Mouse (Mus musculus) kidney, adult 18-20 months (tissue): ENCODE measurements around the gene Naa80.

ENCODE experiments used
- DNase-seq: peaks from one replicate; pipeline ENCODE4 v3.0.0; 2021

Naa80 gene

DNA sequence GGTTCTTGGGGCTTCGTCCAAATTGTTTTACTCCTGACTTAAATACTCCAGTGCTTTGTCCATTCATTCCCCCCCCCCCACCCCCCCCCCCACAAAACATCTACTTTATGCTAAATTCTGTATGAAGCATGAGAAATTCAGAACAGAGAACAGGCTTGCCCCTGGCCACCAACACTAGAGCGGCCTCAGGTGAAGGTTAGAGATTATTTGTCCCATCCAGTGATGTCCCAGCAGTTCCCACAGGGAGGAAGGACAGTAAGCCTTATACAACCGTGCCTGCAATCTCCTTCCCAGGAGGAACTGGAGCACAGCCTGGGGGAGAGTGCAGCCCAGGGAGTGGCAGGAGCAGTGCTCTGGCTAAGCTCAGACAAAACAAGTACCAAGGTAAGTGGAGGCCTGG lies at the start of gene Naa80:
Gene Naa80 (plus strand): TSS at position 301 of the 400 bp plus-strand sequence.
- DNase-seq: no peak

DNA sequence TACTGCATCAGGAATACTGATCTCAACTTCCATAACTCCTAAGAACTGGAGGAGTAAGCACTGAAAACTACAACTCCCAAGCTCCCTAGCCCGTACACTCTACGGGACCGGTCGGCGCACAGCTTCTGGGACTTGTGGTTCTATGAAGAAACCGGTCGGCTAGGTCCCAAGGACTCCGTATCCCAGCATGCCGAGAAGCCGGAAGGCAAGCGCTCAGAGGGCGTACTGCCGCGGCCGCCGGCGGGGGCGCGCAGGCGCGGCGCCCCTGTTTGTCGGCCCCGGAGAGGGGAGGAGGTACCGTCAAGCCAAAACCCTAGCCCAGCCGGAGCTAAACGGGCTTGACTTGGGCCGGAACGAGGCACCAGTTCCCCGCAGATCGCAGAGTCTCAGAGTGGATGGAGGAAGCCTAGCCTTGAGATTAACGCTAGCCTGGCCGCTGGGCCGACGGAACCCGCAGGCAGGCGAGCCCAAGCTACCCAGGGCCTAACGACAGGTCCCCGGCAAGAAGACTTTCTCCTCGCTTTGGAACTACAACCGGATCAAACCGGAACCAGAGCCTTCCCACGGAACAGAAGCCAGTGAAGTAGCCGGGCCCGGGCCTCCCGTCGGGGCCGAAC lies 44.8 kb upstream of the Naa80 start, which contains the start of gene Tmem115:
Gene Tmem115 (plus strand): TSS at position 155 of the 617 bp plus-strand sequence.
- peak; percentile 90 for DNase-seq

- no peak for DNase-seq
Observed at GRCm38 (mm10) chr9:107534408-107535202, 44.1 kb upstream of the Naa80 start.

DNA sequence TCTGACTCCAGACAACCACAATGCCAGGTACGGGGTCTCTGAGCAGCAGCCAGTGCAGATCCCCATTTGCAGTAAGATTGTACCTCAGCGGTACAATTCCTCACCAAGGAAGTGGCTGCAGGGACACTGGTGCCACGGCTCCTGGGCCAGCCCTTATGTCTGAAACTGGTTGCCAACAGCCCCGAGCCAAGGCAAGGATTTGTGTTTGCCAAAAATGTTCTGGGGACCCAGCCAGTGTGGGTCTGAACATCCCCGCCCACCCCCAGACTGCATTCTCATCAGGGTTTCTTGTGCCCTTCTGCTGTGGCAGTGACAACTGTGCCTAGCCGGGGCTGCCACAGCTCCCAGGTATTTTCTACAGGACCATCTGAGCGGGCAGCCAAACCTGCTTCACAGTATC lies 40.5 kb upstream of the Naa80 start:
- no peak for DNase-seq

- DNase-seq: no peak
Observed at GRCm38 (mm10) chr9:107538711-107539110, 40.0 kb upstream of the Naa80 start.

DNA sequence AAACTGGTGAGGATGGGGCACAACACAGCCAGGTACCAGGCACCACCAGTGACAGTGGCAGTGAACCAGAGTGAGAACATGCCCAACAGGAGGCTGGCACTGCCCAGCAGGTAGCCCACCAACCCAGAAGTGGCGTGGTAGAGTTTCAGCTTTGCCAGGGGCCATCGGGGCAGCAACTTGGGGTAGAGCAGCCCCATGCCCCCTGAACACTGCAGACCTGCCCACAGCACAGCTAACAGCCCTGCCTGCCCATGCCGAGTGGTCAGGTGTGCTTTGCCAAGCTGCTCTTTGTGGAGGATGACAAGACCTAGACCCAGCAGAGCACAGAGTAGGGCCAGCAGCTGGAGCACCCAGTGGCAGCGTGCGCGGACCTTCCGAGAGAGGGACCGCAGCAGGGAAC lies 38.7 kb upstream of the Naa80 start:
- no peak for DNase-seq

GRCm38 (mm10) chr9:107540420-107540819 lies 38.3 kb upstream of the Naa80 start:
- no peak for DNase-seq

DNA sequence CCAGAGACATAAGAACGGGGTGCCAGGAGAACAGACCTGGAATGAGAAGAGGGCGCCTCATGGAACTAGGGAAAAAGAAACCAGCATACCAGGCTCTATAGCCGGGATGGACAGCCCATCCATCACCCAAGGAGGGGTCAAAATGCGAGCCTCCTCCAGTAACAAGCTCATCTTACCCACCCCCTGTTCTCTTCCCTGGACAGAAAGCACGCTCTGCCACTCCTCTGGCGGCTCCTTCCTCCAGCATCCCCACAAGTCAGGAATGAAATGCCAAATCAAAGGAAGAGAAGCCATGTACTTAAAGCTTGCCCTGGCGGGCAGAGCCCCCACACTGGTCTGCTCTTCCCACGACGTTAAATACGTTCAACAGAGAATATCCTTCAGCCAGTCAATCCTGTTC lies 37.7 kb upstream of the Naa80 start:
- no peak for DNase-seq

DNA sequence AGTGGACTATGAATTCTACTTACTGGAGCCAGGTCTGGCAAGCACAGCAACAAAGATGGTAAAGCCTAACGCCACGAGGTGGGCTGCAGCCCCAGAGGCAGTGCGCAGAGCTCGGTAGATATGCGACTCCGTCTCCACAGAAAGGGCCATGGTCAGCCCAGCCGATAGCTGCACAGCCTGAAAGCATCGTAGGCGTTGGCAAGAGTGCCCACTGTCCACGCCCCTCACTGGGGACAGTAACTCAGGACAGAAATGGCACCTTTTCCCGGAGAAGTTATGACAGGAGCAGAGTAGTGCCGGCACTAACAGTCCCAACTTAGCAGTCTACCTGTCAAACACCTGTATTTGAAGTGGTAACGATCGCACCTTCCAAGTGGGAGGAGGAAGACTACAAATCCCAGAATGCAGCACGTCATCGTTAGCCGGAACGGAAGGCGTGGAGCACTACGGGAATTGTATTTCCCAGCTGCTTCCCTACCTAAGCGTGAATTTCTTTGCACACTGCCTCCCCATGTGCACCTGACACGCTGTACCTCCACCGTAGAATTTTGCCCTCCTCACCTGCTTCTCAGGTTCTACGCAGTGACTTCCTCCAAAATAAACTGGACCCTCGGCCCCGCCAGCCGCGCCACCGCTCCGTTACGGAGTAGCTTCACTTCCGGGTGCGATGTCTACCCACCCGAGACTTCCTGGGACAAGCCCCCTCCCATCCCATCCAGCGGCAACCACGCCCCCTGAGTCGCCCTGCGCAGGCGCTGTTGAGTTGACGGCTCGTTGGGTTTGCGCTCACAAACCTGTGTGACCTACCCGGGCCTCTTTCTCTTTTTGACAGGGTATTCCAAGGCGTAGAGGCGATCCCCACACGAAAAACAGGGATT lies 37.0 kb upstream of the Naa80 start, which contains the start of the genes Cyb561d2 and Nprl2:
Gene Cyb561d2 (minus strand): TSS at position 720 of the 878 bp plus-strand sequence.
Gene Nprl2 (plus strand): TSS at position 753 of the 878 bp plus-strand sequence.
- DNase-seq: peak; percentile 98

DNA sequence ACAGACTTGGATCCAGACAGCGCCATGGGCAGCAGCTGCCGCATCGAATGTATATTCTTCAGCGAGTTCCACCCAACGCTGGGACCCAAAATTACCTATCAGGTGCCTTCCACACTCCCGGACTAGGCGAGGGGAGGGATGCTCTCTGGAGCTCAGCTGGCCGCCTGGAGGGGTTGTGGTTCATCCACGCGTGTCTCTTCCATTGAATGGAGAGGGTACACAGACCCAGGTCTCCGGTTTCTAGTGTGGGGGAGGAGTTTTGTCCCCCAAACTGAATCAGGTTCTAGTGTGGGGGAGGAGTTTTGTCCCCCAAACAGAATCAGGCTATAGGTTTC lies 36.4 kb upstream of the Naa80 start:
- no peak for DNase-seq

DNA sequence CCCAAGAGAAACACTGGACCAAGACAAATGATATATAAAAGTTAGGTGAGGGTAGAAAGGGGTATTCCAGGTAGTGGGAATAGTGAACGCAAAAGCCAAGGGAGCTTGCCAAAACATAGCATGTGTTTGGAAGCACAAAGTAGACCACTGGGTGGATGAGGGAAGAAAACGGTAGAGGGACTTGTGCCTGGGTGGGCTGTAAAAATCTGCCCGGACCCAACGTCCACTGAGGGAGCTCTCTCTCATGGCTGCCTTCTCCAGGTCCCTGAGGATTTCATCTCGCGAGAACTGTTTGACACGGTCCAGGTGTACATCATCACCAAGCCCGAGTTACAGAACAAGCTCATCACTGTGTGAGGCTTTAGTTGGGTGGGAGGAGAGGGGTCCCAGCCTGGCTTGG lies 36.0 kb upstream of the Naa80 start:
- DNase-seq: no peak

GRCm38 (mm10) chr9:107543299-107543698 lies 35.4 kb upstream of the Naa80 start:
- no peak for DNase-seq

DNA sequence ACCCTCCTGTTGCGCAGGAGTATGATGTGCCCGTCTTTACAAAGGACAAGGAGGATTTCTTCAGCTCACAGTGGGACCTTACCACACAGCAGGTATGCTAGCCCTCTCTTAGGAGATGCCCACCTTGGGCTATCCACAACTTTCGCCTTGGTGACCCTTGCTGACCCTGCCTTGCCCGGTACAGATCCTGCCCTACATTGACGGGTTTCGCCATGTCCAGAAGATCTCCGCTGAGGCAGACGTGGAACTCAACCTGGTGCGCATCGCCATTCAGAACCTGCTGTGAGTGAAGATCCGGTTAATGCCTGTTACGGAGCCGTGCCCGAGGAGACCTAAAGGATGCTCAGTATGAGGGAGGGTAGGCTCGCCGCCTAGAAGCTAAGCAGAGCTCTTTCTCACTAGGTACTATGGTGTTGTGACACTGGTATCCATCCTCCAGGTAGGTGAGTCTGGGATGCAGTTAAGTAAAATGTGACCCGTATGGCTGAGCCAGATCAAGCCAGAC lies 34.4 kb upstream of the Naa80 start:
- no peak for DNase-seq

DNA sequence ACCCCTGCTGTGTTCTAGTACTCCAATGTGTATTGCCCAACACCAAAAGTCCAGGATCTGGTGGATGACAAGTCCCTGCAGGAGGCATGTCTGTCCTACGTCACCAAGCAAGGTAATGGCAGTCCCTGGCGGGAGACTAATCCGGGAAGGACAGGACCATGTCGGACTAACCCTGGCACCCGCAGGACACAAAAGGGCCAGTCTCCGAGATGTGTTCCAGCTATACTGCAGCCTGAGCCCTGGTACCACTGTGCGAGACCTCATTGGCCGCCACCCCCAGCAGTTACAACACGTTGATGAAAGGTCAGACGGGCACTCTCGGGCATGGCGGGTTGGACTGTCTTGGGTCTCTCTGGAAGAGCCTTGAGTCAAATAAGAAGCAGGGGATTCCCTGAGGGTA lies 34.0 kb upstream of the Naa80 start:
- DNase-seq: no peak

- no peak for DNase-seq
Observed at GRCm38 (mm10) chr9:107545199-107545598, 33.5 kb upstream of the Naa80 start.

- DNase-seq: peak; percentile 81
Observed at GRCm38 (mm10) chr9:107545602-107546001, 33.1 kb upstream of the Naa80 start.

- peak; percentile 94 for DNase-seq
Observed at GRCm38 (mm10) chr9:107547026-107547425, 31.7 kb upstream of the Naa80 start, which contains the start of gene Zmynd10. Gene Zmynd10 (plus strand): TSS chr9:107547298.

GRCm38 (mm10) chr9:107547957-107548356 lies 30.7 kb upstream of the Naa80 start:
- DNase-seq: no peak

DNA sequence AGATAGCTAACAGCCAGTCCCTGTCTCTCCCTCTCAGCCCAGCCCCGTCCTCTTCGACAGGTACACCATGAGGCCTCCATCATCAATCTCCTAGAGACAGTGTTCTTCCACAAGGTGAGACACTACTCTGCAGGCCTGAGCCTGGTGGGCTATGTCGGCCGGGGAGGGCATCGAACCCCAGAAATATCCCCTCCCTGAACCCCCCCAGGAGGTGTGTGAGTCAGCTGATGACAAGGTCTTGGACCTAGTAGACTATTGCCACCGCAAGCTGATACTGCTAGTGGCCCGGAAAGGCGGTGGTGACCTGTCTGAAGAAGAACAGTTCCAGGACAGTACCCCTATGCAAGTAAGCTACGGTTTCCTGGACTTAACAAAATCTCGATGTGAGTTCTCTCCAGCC lies 29.9 kb upstream of the Naa80 start:
- DNase-seq: no peak

- no peak for DNase-seq
Observed at GRCm38 (mm10) chr9:107549297-107550074, 29.2 kb upstream of the Naa80 start.

DNA sequence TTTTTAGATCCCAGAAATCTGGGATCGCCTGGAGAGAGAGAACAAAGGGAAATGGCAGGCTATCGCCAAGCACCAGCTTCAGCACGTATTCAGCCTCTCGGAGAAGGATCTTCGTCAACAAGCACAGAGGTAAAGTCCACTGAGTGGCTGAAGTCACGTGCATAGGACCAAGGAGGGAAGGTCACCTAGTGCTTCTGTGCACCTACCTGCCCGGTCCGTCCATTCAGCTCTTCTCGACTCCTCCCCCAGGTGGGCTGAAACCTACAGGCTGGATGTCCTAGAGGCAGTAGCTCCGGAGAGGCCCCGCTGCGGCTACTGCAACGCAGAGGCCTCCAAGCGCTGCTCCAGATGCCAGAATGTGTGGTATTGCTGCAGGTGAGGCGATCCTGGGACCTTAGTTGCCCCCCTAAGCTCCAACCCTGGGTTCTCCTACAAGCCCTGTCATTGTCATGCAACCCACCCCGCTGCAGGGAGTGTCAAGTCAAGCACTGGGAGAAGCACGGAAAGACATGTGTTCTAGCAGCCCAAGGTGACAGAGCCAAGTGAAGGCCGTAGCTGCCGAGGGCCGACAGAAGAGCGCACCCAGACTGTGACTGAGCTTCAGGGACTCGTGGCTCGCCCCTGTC lies 28.1 kb upstream of the Naa80 start:
- DNase-seq: peak; percentile 79
